Mouse (Mus musculus) heart, postnatal 0 days (tissue): ENCODE measurements around the gene Fxyd4.

Experiments used
- CTCF ChIP-seq: IDR thresholded peaks from 2 replicates; pipeline ENCODE4 v1.5.1; 2016; ENCODE audit warnings: antibody characterized with exemption, control low read depth, low read depth
- EP300 ChIP-seq: IDR thresholded peaks from 2 replicates; pipeline ENCODE4 v1.6.1; 2016; ENCODE audit warnings: antibody characterized with exemption, low read depth

DNA sequence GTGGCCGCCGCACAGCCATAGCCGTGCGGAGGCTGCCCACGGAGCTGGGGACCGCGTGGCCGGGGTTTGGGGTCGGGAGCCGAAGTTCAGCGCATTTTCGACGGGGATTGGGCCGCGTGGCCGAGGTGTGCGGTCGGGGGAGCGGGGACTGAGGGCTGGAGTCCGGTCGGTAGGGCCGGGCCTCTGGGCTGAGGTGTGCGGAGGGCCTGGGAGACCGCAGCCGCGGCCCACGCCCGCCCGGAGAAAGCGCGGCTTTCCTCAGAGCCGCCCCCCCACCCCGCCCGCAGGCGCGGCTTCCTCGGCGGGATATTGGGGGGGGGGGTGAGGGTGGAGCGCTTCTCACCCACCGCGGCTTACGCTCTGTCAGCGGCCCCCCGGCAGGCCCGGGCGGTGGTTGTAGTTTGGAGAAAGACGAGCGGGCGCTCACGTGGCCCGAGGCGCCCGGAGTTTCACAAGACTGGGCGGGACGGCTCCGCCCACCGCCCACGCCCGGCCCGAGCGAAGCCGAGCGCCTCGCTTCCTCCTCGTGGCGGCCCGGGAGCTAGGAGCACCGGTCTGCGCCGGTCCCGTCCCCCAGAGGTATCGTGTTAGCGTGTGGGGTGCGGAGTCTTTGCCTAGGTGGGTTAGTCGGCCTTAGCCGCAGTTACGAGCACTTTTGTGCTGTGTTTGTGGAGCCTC is 30.1 kb downstream of the Fxyd4 start:
- TF ChIP-seq EP300 (0 out of 2 replicates have a peak, but pooled peaks have one; percentile 18), CTCF (no peak)
